Mouse (Mus musculus) megakaryocyte-erythroid progenitor cell, adult 5-6 weeks (primary cell): Measurements from ENCODE around the gene Atg2a. TPM values are rescaled to one million over a fixed set of nuclear protein-coding genes. Genes with fewer than 3 reads are reported as not detected.
"Not testable (repeated sequence)": the region's sequence is repeated elsewhere in the genome, so short reads cannot be mapped to it uniquely, and the experiment has no call there.

ENCODE experiments used
- ATAC-seq: replicated peaks from 2 replicates; pipeline ENCODE4 v1.8.0; 2016; ENCODE audit warnings: mild to moderate bottlenecking, inconsistent platforms; ENCODE audit not compliant: severe bottlenecking, poor library complexity, low FRiP score, low TSS enrichment
- total RNA-seq, 2 experiments: library from RNA; stranded (forward) in 1 of 2; stranded (reverse) in 1 of 2; fragments of 200-1000, 215-1000 nt in 1 of 2; fragments of >200 nt in 1 of 2; fragmentation: Nextera tagmentation in 1 of 2; gene quantifications; 2 replicates each; pipeline ENCODE4 v1.2.3; 2014 to 2017

The Atg2a gene
- total RNA-seq, 2 experiments from 2014 or later, result 11.8 to 30.2 TPM

DNA sequence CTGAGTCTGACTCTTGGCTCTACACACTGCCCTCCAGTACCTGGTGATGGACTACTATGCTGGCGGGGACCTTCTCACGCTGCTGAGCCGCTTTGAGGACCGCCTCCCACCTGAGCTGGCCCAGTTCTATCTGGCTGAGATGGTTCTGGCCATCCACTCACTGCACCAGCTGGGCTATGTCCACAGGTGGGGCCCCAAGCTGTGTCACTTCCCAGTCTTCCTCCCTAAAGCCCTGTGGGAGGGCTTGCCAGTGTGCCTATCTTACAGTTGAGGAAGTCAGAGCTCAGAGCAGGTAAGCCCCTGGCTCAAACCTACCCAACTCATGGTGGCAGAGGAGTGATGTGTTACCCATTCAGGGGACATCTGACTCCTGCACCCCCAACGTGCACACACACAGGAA lies 68.7 kb downstream of the Atg2a start:
- no peak for ATAC-seq

DNA sequence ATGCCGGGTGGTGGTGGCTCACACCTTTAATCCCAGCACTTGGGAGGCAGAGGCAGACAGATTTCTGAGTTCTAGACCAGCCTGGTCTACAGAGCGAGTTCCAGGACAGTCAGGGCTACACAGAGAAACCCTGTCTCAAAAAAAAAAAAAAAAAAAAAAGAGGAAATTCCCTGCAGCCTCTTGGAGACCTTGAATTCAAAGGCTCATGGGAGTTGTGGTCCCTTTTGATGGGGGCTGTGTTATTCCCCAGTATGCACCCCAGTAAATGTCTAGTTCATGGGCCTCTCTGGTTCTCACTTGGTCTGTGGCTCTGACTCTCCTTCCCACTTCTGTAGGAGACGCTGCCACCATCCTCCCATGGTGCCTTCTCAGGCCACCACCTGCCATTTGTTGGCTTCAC lies 70.3 kb downstream of the Atg2a start:
- ATAC-seq, result not testable (repeated sequence)

Other genes starting within 250 kb of the Atg2a start
- 41.2 and 46.0 TPM in 2 replicates for gene Capn1, start 225.8 kb upstream of the Atg2a start, total RNA-seq (2014; fragmentation: Nextera tagmentation)
- gene Capn1, start 225.8 kb upstream of the Atg2a start, total RNA-seq (2017), result 30.6 and 53.5 TPM in 2 replicates
- gene Syvn1, start 195.1 kb upstream of the Atg2a start, total RNA-seq (2014; fragmentation: Nextera tagmentation), result 31.2 and 52.3 TPM in 2 replicates
- gene Syvn1, start 195.1 kb upstream of the Atg2a start, total RNA-seq (2017), result 5.8 and 7.5 TPM in 2 replicates
- gene Mrpl49, start 183.9 kb upstream of the Atg2a start, total RNA-seq (2014; fragmentation: Nextera tagmentation), result 54.4 and 64.1 TPM in 2 replicates
- 33.6 and 41.0 TPM in 2 replicates for gene Mrpl49, start 183.9 kb upstream of the Atg2a start, total RNA-seq (2017)
- gene Fau, start 183.8 kb upstream of the Atg2a start, total RNA-seq (2014; fragmentation: Nextera tagmentation), result 2,866 and 2,996 TPM in 2 replicates
- 1,307 and 1,586 TPM in 2 replicates for gene Fau, start 183.8 kb upstream of the Atg2a start, total RNA-seq (2017)
- gene Znhit2, start 180.5 kb upstream of the Atg2a start, total RNA-seq (2014; fragmentation: Nextera tagmentation), result 11.5 and 16.7 TPM in 2 replicates
- gene Znhit2, start 180.5 kb upstream of the Atg2a start, total RNA-seq (2017), result 10.7 and 11.2 TPM in 2 replicates
- gene Tm7sf2, start 173.3 kb upstream of the Atg2a start, total RNA-seq (2014; fragmentation: Nextera tagmentation), result 13.7 and 14.7 TPM in 2 replicates
- gene Tm7sf2, start 173.3 kb upstream of the Atg2a start, total RNA-seq (2017), result 3.6 and 4.8 TPM in 2 replicates
- 45.2 and 61.4 TPM in 2 replicates for gene Vps51, start 164.4 kb upstream of the Atg2a start, total RNA-seq (2014; fragmentation: Nextera tagmentation)
- gene Vps51, start 164.4 kb upstream of the Atg2a start, total RNA-seq (2017), result 33.9 and 40.6 TPM in 2 replicates
- gene Tmem262, start 161.6 kb upstream of the Atg2a start, total RNA-seq (2014; fragmentation: Nextera tagmentation), result not detected in 2 replicates
- gene Tmem262, start 161.6 kb upstream of the Atg2a start, total RNA-seq (2017), result not detected in 2 replicates
- gene Gm28374, start 159.4 kb upstream of the Atg2a start, total RNA-seq (2014; fragmentation: Nextera tagmentation), result not detected in 2 replicates
- 0.99 TPM in 1 of 2 replicates, not detected in the other for gene Gm28374, start 159.4 kb upstream of the Atg2a start, total RNA-seq (2017)
- gene Zfpl1, start 156.7 kb upstream of the Atg2a start, total RNA-seq (2014; fragmentation: Nextera tagmentation), result 20.4 and 38.0 TPM in 2 replicates
- gene Zfpl1, start 156.7 kb upstream of the Atg2a start, total RNA-seq (2017), result 34.2 and 34.8 TPM in 2 replicates
- gene Cdca5, start 156.7 kb upstream of the Atg2a start, total RNA-seq (2014; fragmentation: Nextera tagmentation), result 47.6 and 48.9 TPM in 2 replicates
- 25.2 and 25.9 TPM in 2 replicates for gene Cdca5, start 156.7 kb upstream of the Atg2a start, total RNA-seq (2017)
- gene AC131692.1, start 147.2 kb upstream of the Atg2a start, total RNA-seq (2014; fragmentation: Nextera tagmentation), result 3.5 and 5.7 TPM in 2 replicates
- 0.95 and 1.6 TPM in 2 replicates for gene AC131692.1, start 147.2 kb upstream of the Atg2a start, total RNA-seq (2017)
- 1.5 and 2.1 TPM in 2 replicates for gene Naaladl1, start 135.9 kb upstream of the Atg2a start, total RNA-seq (2014; fragmentation: Nextera tagmentation)
- not detected in 2 replicates for gene Naaladl1, start 135.9 kb upstream of the Atg2a start, total RNA-seq (2017)
- 18.8 and 20.9 TPM in 2 replicates for gene Sac3d1, start 123.0 kb upstream of the Atg2a start, total RNA-seq (2014; fragmentation: Nextera tagmentation)
- 7.7 and 9.3 TPM in 2 replicates for gene Sac3d1, start 123.0 kb upstream of the Atg2a start, total RNA-seq (2017)
- 15.2 and 24.6 TPM in 2 replicates for gene Snx15, start 113.4 kb upstream of the Atg2a start, total RNA-seq (2014; fragmentation: Nextera tagmentation)
- 7.0 and 13.2 TPM in 2 replicates for gene Snx15, start 113.4 kb upstream of the Atg2a start, total RNA-seq (2017)
- 2.0 TPM in 1 of 2 replicates, not detected in the other for gene Batf2, start 100.7 kb upstream of the Atg2a start, total RNA-seq (2014; fragmentation: Nextera tagmentation)
- gene Batf2, start 100.7 kb upstream of the Atg2a start, total RNA-seq (2017), result 0.42 TPM in 1 of 2 replicates, not detected in the other
- gene Arl2, start 100.1 kb upstream of the Atg2a start, total RNA-seq (2014; fragmentation: Nextera tagmentation), result 43.2 and 45.4 TPM in 2 replicates
- 26.4 and 38.6 TPM in 2 replicates for gene Arl2, start 100.1 kb upstream of the Atg2a start, total RNA-seq (2017)
- gene Majin, start 57.3 kb upstream of the Atg2a start, total RNA-seq (2014; fragmentation: Nextera tagmentation), result not detected in 2 replicates
- not detected in 2 replicates for gene Majin, start 57.3 kb upstream of the Atg2a start, total RNA-seq (2017)
- not detected in 2 replicates for gene Gpha2, start 15.3 kb upstream of the Atg2a start, total RNA-seq (2014; fragmentation: Nextera tagmentation)
- gene Gpha2, start 15.3 kb upstream of the Atg2a start, total RNA-seq (2017), result not detected in 2 replicates
- gene Ppp2r5b, start 5.8 kb upstream of the Atg2a start, total RNA-seq (2014; fragmentation: Nextera tagmentation), result 10.9 and 24.0 TPM in 2 replicates
- gene Ppp2r5b, start 5.8 kb upstream of the Atg2a start, total RNA-seq (2017), result 8.6 and 10.3 TPM in 2 replicates
- 50.0 and 60.7 TPM in 2 replicates for gene Ehd1, start 35.1 kb downstream of the Atg2a start, total RNA-seq (2014; fragmentation: Nextera tagmentation)
- 26.7 and 62.5 TPM in 2 replicates for gene Ehd1, start 35.1 kb downstream of the Atg2a start, total RNA-seq (2017)
- 3.4 and 4.4 TPM in 2 replicates for gene Cdc42bpg, start 64.8 kb downstream of the Atg2a start, total RNA-seq (2014; fragmentation: Nextera tagmentation)
- gene Cdc42bpg, start 64.8 kb downstream of the Atg2a start, total RNA-seq (2017), result 3.1 and 3.7 TPM in 2 replicates
- gene Men1, start 93.3 kb downstream of the Atg2a start, total RNA-seq (2014; fragmentation: Nextera tagmentation), result 39.8 and 56.2 TPM in 2 replicates
- 17.8 and 19.8 TPM in 2 replicates for gene Men1, start 93.3 kb downstream of the Atg2a start, total RNA-seq (2017)
- 37.3 and 41.8 TPM in 2 replicates for gene Map4k2, start 99.5 kb downstream of the Atg2a start, total RNA-seq (2014; fragmentation: Nextera tagmentation)
- gene Map4k2, start 99.5 kb downstream of the Atg2a start, total RNA-seq (2017), result 9.4 and 27.2 TPM in 2 replicates
- gene Sf1, start 122.0 kb downstream of the Atg2a start, total RNA-seq (2014; fragmentation: Nextera tagmentation), result 286 and 398 TPM in 2 replicates
- gene Sf1, start 122.0 kb downstream of the Atg2a start, total RNA-seq (2017), result 253 and 302 TPM in 2 replicates
- gene Pygm, start 142.7 kb downstream of the Atg2a start, total RNA-seq (2014; fragmentation: Nextera tagmentation), result 4.9 TPM in 1 of 2 replicates, not detected in the other
- 0.04 and 4.9 TPM in 2 replicates for gene Pygm, start 142.7 kb downstream of the Atg2a start, total RNA-seq (2017)
- gene Rasgrp2, start 157.7 kb downstream of the Atg2a start, total RNA-seq (2014; fragmentation: Nextera tagmentation), result 41.2 and 64.6 TPM in 2 replicates
- 21.6 and 32.0 TPM in 2 replicates for gene Rasgrp2, start 157.7 kb downstream of the Atg2a start, total RNA-seq (2017)
- not detected in 2 replicates for gene Nrxn2, start 177.1 kb downstream of the Atg2a start, total RNA-seq (2014; fragmentation: Nextera tagmentation)
- gene Nrxn2, start 177.1 kb downstream of the Atg2a start, total RNA-seq (2017), result not detected in 2 replicates